Mouse (Mus musculus): ENCODE data around the gene Babam1. TPM values are rescaled to one million over a fixed set of nuclear protein-coding genes. Genes with fewer than 3 reads are reported as not detected.

Babam1 gene
- polyA plus RNA-seq, 1 experiment from 2014 or later, result 66.8 TPM

GRCm38 (mm10) chr8:71385212-71385835, 11.3 kb upstream of the Babam1 start:
- no peak overlapping the region for H3K27ac ChIP-seq (ENCODE audit: low read depth, low read length)
- no peak overlapping the region for H3K4me3 ChIP-seq (ENCODE audit: low read depth, low read length)
- H3K9me3 ChIP-seq (ENCODE audit: control insufficient read depth), result no peaks in the 10 kb centered on the region
- no peaks in the 10 kb centered on the region for H3K36me3 ChIP-seq (ENCODE audit: control insufficient read depth, insufficient read depth)
- TF ChIP-seq CTCF (IDR thresholded peaks at IDR 0.05; ENCODE audit: low read depth), result peak; percentile 56
- no peak for ATAC-seq
- peaks cover 8% of the 10 kb centered on the region for H3K4me1 ChIP-seq (replicated peaks; ENCODE audit: control insufficient read depth, insufficient read depth, low read length)
- 70% methylated on average over 12 of the region's 12 CpGs for WGBS
- H3K4me2 ChIP-seq (replicated peaks; ENCODE audit: low read depth), result no peak overlapping the region
- no peaks in the 10 kb centered on the region for H3K27me3 ChIP-seq (replicated peaks; ENCODE audit: control insufficient read depth, insufficient read depth, low read length)
- no peak overlapping the region for H3K9ac ChIP-seq (ENCODE audit: low read depth, low read length)

- H3K36me3 ChIP-seq (ENCODE audit: control insufficient read depth, insufficient read depth), result no peaks in the 10 kb centered on the region
- H3K4me2 ChIP-seq (replicated peaks; ENCODE audit: low read depth), result no peak overlapping the region
- no peak for TF ChIP-seq CTCF (IDR thresholded peaks at IDR 0.05; ENCODE audit: low read depth)
- H3K27ac ChIP-seq (ENCODE audit: low read depth, low read length), result no peak overlapping the region
- H3K4me3 ChIP-seq (ENCODE audit: low read depth, low read length), result no peak overlapping the region
- H3K4me1 ChIP-seq (replicated peaks; ENCODE audit: control insufficient read depth, insufficient read depth, low read length), result peaks cover 5% of the 10 kb centered on the region
- H3K9ac ChIP-seq (ENCODE audit: low read depth, low read length), result no peak overlapping the region
- no peak for ATAC-seq
- no peaks in the 10 kb centered on the region for H3K27me3 ChIP-seq (replicated peaks; ENCODE audit: control insufficient read depth, insufficient read depth, low read length)
- 48% methylated on average over 1 of the region's 1 CpGs for WGBS
- H3K9me3 ChIP-seq (ENCODE audit: control insufficient read depth), result no peaks in the 10 kb centered on the region
These were observed 8.4 kb upstream of the Babam1 start for GRCm38 (mm10) chr8:71388267-71388666.

GRCm38 (mm10) chr8:71391696-71392095, 5.0 kb upstream of the Babam1 start:
- ATAC-seq, result no peak

GRCm38 (mm10) chr8:71392391-71392790, 4.3 kb upstream of the Babam1 start:
- TF ChIP-seq CTCF (IDR thresholded peaks at IDR 0.05; ENCODE audit: low read depth), result no peak
- Histone ChIP-seq H3K4me3 (ENCODE audit: low read depth, low read length) (no peak overlapping the region), H3K27ac (ENCODE audit: low read depth, low read length) (no peak overlapping the region), H3K4me2 (replicated peaks; ENCODE audit: low read depth) (no peak overlapping the region), H3K9me3 (ENCODE audit: control insufficient read depth) (no peaks in the 10 kb centered on the region), H3K36me3 (ENCODE audit: control insufficient read depth, insufficient read depth) (no peaks in the 10 kb centered on the region), H3K9ac (ENCODE audit: low read depth, low read length) (no peak overlapping the region), H3K4me1 (replicated peaks; ENCODE audit: control insufficient read depth, insufficient read depth, low read length) (0 out of 2 replicates have a peak, but pooled peaks cover 1% of the 10 kb centered on the region), H3K27me3 (replicated peaks; ENCODE audit: control insufficient read depth, insufficient read depth, low read length) (no peaks in the 10 kb centered on the region)
- ATAC-seq, result no peak
- 79% methylated on average over 5 of the region's 5 CpGs for WGBS

More at GRCm38 (mm10) chr8:71391696-71392095, 5.0 kb upstream of the Babam1 start:
- H3K9ac ChIP-seq (ENCODE audit: low read depth, low read length), result no peak overlapping the region
- no peak for TF ChIP-seq CTCF (IDR thresholded peaks at IDR 0.05; ENCODE audit: low read depth)
- H3K4me2 ChIP-seq (replicated peaks; ENCODE audit: low read depth), result no peak overlapping the region
- no peaks in the 10 kb centered on the region for H3K9me3 ChIP-seq (ENCODE audit: control insufficient read depth)
- WGBS, result 95% methylated on average over 2 of the region's 2 CpGs
- H3K4me1 ChIP-seq (replicated peaks; ENCODE audit: control insufficient read depth, insufficient read depth, low read length), result no peaks in the 10 kb centered on the region
- H3K36me3 ChIP-seq (ENCODE audit: control insufficient read depth, insufficient read depth), result no peaks in the 10 kb centered on the region
- H3K4me3 ChIP-seq (ENCODE audit: low read depth, low read length), result no peak overlapping the region
- H3K27ac ChIP-seq (ENCODE audit: low read depth, low read length), result no peak overlapping the region
- H3K27me3 ChIP-seq (replicated peaks; ENCODE audit: control insufficient read depth, insufficient read depth, low read length), result no peaks in the 10 kb centered on the region

GRCm38 (mm10) chr8:71392871-71393270, 3.8 kb upstream of the Babam1 start:
- no peak for TF ChIP-seq CTCF (IDR thresholded peaks at IDR 0.05; ENCODE audit: low read depth)
- 0 out of 2 replicates have a peak overlapping the region, but pooled peaks have one; percentile 7 for H3K4me2 ChIP-seq (replicated peaks; ENCODE audit: low read depth)
- 20% methylated on average over 3 of the region's 3 CpGs for WGBS
- H3K4me1 ChIP-seq (replicated peaks; ENCODE audit: control insufficient read depth, insufficient read depth, low read length), result 0 out of 2 replicates have a peak, but pooled peaks cover 5% of the 10 kb centered on the region
- H3K36me3 ChIP-seq (ENCODE audit: control insufficient read depth, insufficient read depth), result no peaks in the 10 kb centered on the region
- H3K27ac ChIP-seq (ENCODE audit: low read depth, low read length), result no peak overlapping the region
- H3K27me3 ChIP-seq (replicated peaks; ENCODE audit: control insufficient read depth, insufficient read depth, low read length), result no peaks in the 10 kb centered on the region
- no peaks in the 10 kb centered on the region for H3K9me3 ChIP-seq (ENCODE audit: control insufficient read depth)
- H3K4me3 ChIP-seq (ENCODE audit: low read depth, low read length), result no peak overlapping the region
- no peak for ATAC-seq
- no peak overlapping the region for H3K9ac ChIP-seq (ENCODE audit: low read depth, low read length)

- no peak for TF ChIP-seq CTCF (IDR thresholded peaks at IDR 0.05; ENCODE audit: low read depth)
- no peaks in the 10 kb centered on the region for H3K9me3 ChIP-seq (ENCODE audit: control insufficient read depth)
- H3K4me3 ChIP-seq (ENCODE audit: low read depth, low read length), result no peak overlapping the region; the same call in 1 of the 2 replicates
- 0 out of 2 replicates have a peak, but pooled peaks cover 5% of the 10 kb centered on the region for H3K4me1 ChIP-seq (replicated peaks; ENCODE audit: control insufficient read depth, insufficient read depth, low read length)
- no peak overlapping the region for H3K4me2 ChIP-seq (replicated peaks; ENCODE audit: low read depth)
- WGBS, result 81% methylated on average over 7 of the region's 7 CpGs
- no peak for ATAC-seq
- peaks cover 11% of the 10 kb centered on the region for H3K36me3 ChIP-seq (ENCODE audit: control insufficient read depth, insufficient read depth)
- H3K9ac ChIP-seq (ENCODE audit: low read depth, low read length), result no peak overlapping the region
- no peak overlapping the region for H3K27ac ChIP-seq (ENCODE audit: low read depth, low read length)
- H3K27me3 ChIP-seq (replicated peaks; ENCODE audit: control insufficient read depth, insufficient read depth, low read length), result no peaks in the 10 kb centered on the region
These were observed 2.2 kb upstream of the Babam1 start for GRCm38 (mm10) chr8:71394481-71394880.

Data from intestine, postnatal 0 days (tissue).